Mouse (Mus musculus) cerebellum, adult 2 months (tissue): ENCODE data around the gene Ankdd1a.

ENCODE experiments used
- CTCF ChIP-seq: fragments of 200-500 bp; IDR thresholded peaks from 2 replicates; pipeline ENCODE4 v1.5.1; 2011; ENCODE audit warnings: low read depth, mild to moderate bottlenecking, control low read depth, low read length, moderate library complexity, borderline replicate concordance; ENCODE audit not compliant: insufficient read depth
- POLR2A ChIP-seq: fragments of 200-500 bp; IDR thresholded peaks from 2 replicates; pipeline ENCODE4 v1.6.1; 2011; ENCODE audit warnings: low read length, control low read depth, borderline replicate concordance; ENCODE audit not compliant: insufficient read depth

GRCm38 (mm10) chr9:65569491-65569971 lies 49.5 kb upstream of the Ankdd1a start:
- TF ChIP-seq POLR2A (no peak), CTCF (no peak)
